Mouse (Mus musculus) lung, adult 2 months (tissue): ENCODE measurements at regions not wholly inside any gene's neighbourhood (a gene's known extent, or its start where the extent isn't known, plus 50 kb on each side); places are given as distances from the start of the nearest gene placed in this dataset.

ENCODE experiments used
- DNase-seq: peaks from one replicate; pipeline ENCODE4 v3.0.0; 2022
- H3K4me1 ChIP-seq: fragments of 200-500 bp; 2 replicates; pipeline ENCODE4 v1.6.1; 2011; ENCODE audit warnings: low read length; ENCODE audit not compliant: control insufficient read depth, insufficient read depth
- H3K4me3 ChIP-seq: fragments of 200-500 bp; replicated peaks from 2 replicates; pipeline ENCODE3; 2011; ENCODE audit warnings: low read depth, mild to moderate bottlenecking, control low read depth, low read length; ENCODE audit errors: extremely low read depth
- CTCF ChIP-seq: fragments of 200-500 bp; IDR thresholded peaks from 2 replicates; pipeline ENCODE4 v1.5.1; 2011; ENCODE audit warnings: mild to moderate bottlenecking, low read length, control low read depth; ENCODE audit not compliant: insufficient read depth
- POLR2A ChIP-seq: fragments of 200-500 bp; IDR thresholded peaks from 2 replicates; pipeline ENCODE4 v1.6.1; 2011; ENCODE audit warnings: low read depth, mild to moderate bottlenecking, control low read depth, low read length, borderline replicate concordance; ENCODE audit errors: extremely low read depth
- whole genome bisulfite sequencing: fragments of 180-500 bp; shearing (Covaris S2); methylation state at CpG from one replicate; pipeline ENCODE4 v1.1.7; 2018; 5-methylcytosine and 5-hydroxymethylcytosine counted together

- no peak overlapping the region for H3K4me3 ChIP-seq
- WGBS: 82% methylated on average over 9 of the region's 9 CpGs
- TF ChIP-seq CTCF (no peak), POLR2A (no peak)
- DNase-seq: no peak
- H3K4me1 ChIP-seq: peaks cover 7% of the 10 kb centered on the region
Observed at GRCm38 (mm10) chr16:29738075-29738474, 158.9 kb downstream of the Opa1 start.

GRCm38 (mm10) chr16:29742497-29743230, 163.5 kb downstream of the Opa1 start:
- H3K4me3 ChIP-seq: no peak overlapping the region
- no peaks in the 10 kb centered on the region; the same call in 1 of the 2 replicates for H3K4me1 ChIP-seq
- WGBS: 29% methylated on average over 14 of the region's 14 CpGs
- no peak for TF ChIP-seq CTCF
- DNase-seq: no peak

GRCm38 (mm10) chr16:29745486-29745885, 166.4 kb downstream of the Opa1 start:
- 76% methylated on average over 5 of the region's 5 CpGs for WGBS

GRCm38 (mm10) chr16:29746245-29746644, 167.1 kb downstream of the Opa1 start:
- no peaks in the 10 kb centered on the region; the same call in 1 of the 2 replicates for H3K4me1 ChIP-seq
- TF ChIP-seq CTCF: no peak
- no peak overlapping the region for H3K4me3 ChIP-seq
- 82% methylated on average over 4 of the region's 4 CpGs for WGBS
- no peak for DNase-seq

More at GRCm38 (mm10) chr16:29745486-29745885, 166.4 kb downstream of the Opa1 start:
- TF ChIP-seq POLR2A (no peak), CTCF (no peak)
- Histone ChIP-seq H3K4me1 (no peaks in the 10 kb centered on the region; the same call in 1 of the 2 replicates), H3K4me3 (no peak overlapping the region)
- DNase-seq: no peak

GRCm38 (mm10) chr16:29749167-29749566, 170.0 kb downstream of the Opa1 start:
- no peak for DNase-seq
- TF ChIP-seq CTCF: no peak
- TF ChIP-seq POLR2A: no peak
- no peak overlapping the region for H3K4me3 ChIP-seq
- H3K4me1 ChIP-seq: no peaks in the 10 kb centered on the region
- 94% methylated on average over 5 of the region's 5 CpGs for WGBS

- H3K4me1 ChIP-seq: peaks cover 5% of the 10 kb centered on the region
- 58% methylated on average over 8 of the region's 8 CpGs for WGBS
- no peak for TF ChIP-seq POLR2A
- no peak for TF ChIP-seq CTCF
- H3K4me3 ChIP-seq: no peak overlapping the region
- DNase-seq: no peak
Observed at GRCm38 (mm10) chr16:29754579-29755199, 175.6 kb downstream of the Opa1 start.

GRCm38 (mm10) chr16:29758246-29758645, 179.1 kb downstream of the Opa1 start:
- Histone ChIP-seq H3K4me3 (no peak overlapping the region), H3K4me1 (peaks cover 5% of the 10 kb centered on the region)
- no peak for TF ChIP-seq CTCF
- no peak for TF ChIP-seq POLR2A
- DNase-seq: no peak
- 53% methylated on average over 3 of the region's 3 CpGs for WGBS

- WGBS: 95% methylated on average over 3 of the region's 3 CpGs
- TF ChIP-seq POLR2A (no peak), CTCF (no peak)
- Histone ChIP-seq H3K4me3 (no peak overlapping the region), H3K4me1 (peaks cover 5% of the 10 kb centered on the region)
- no peak for DNase-seq
Observed at GRCm38 (mm10) chr16:29759416-29759815, 180.3 kb downstream of the Opa1 start.

GRCm38 (mm10) chr16:29760627-29761026, 181.5 kb downstream of the Opa1 start:
- TF ChIP-seq CTCF (no peak), POLR2A (no peak)
- WGBS: 98% methylated on average over 4 of the region's 4 CpGs

GRCm38 (mm10) chr16:29761779-29762277, 182.7 kb downstream of the Opa1 start:
- peak; percentile 39 for DNase-seq
- H3K4me1 ChIP-seq: peaks cover 5% of the 10 kb centered on the region

More at GRCm38 (mm10) chr16:29760627-29761026, 181.5 kb downstream of the Opa1 start:
- no peak overlapping the region for H3K4me3 ChIP-seq
- peaks cover 5% of the 10 kb centered on the region for H3K4me1 ChIP-seq
- no peak for DNase-seq

More at GRCm38 (mm10) chr16:29761779-29762277, 182.7 kb downstream of the Opa1 start:
- no peak overlapping the region for H3K4me3 ChIP-seq
- WGBS: 35% methylated on average over 6 of the region's 6 CpGs
- TF ChIP-seq CTCF (no peak), POLR2A (no peak)
